Mouse (Mus musculus) MEL (cell line): ENCODE data around the gene Bicdl1. TPM values are rescaled to one million over a fixed set of nuclear protein-coding genes. Genes with fewer than 3 reads are reported as not detected.

Source experiments
- DNase-seq: peaks from one replicate; pipeline ENCODE4 v3.0.0; 2011; ENCODE audit warnings: low read depth, low spot score
- H3K27ac ChIP-seq: 2 replicates; pipeline ENCODE4 v1.5.1; 2012; ENCODE audit warnings: low read depth, mild to moderate bottlenecking, control low read depth, low read length, moderate library complexity; ENCODE audit not compliant: control insufficient read depth
- H3K27me3 ChIP-seq, 2 experiments: fragments of 150-350 bp in 1 of 2; sonication (generic) in 1 of 2; 2 replicates each; pipeline ENCODE4 v1.6.1; 2012; ENCODE audit warnings: low read length in 2 of 2, mild to moderate bottlenecking in 2 of 2, improper control_type of control experiment in 1 of 2, moderate library complexity in 1 of 2; ENCODE audit not compliant: insufficient read depth in 2 of 2, control insufficient read depth in 1 of 2
- H3K36me3 ChIP-seq, 2 experiments: 2 replicates each; pipeline ENCODE4 v1.6.1; 2012 to 2014; ENCODE audit warnings: low read length in 2 of 2, improper control_type of control experiment in 1 of 2, inconsistent platforms in 1 of 2, mild to moderate bottlenecking in 1 of 2; ENCODE audit not compliant: insufficient read depth in 2 of 2, control insufficient read depth in 1 of 2
- H3K4me1 ChIP-seq, 2 experiments: fragments of 150-350 bp in 1 of 2; sonication (generic) in 1 of 2; 2 replicates each; pipeline ENCODE4 v1.6.1; 2012; ENCODE audit warnings: low read length in 2 of 2, improper control_type of control experiment in 1 of 2, mild to moderate bottlenecking in 1 of 2; ENCODE audit not compliant: insufficient read depth in 2 of 2, control insufficient read depth in 1 of 2
- H3K4me3 ChIP-seq, 2 experiments: fragments of 150-350 bp in 1 of 2; sonication (generic) in 1 of 2; 2 replicates each; pipeline ENCODE4 v1.5.1; 2012; ENCODE audit warnings: low read depth in 2 of 2, low read length in 2 of 2, mild to moderate bottlenecking in 2 of 2, moderate library complexity in 2 of 2, control low read depth in 1 of 2, improper control_type of control experiment in 1 of 2; ENCODE audit not compliant: control insufficient read depth in 1 of 2, insufficient read depth in 1 of 2
- H3K79me2 ChIP-seq: 2 replicates; pipeline ENCODE4 v1.6.1; 2012; ENCODE audit warnings: mild to moderate bottlenecking, low read length, moderate library complexity; ENCODE audit not compliant: control insufficient read depth, poor library complexity, insufficient read depth
- H3K9ac ChIP-seq: 2 replicates; pipeline ENCODE4 v1.6.1; 2012; ENCODE audit warnings: low read depth, mild to moderate bottlenecking, control low read depth, low read length, moderate library complexity; ENCODE audit not compliant: control insufficient read depth, poor library complexity, severe bottlenecking
- H3K9me3 ChIP-seq: fragments of 150-350 bp; sonication (generic); replicated peaks from 2 replicates; pipeline ENCODE4 v1.6.1; 2012; ENCODE audit warnings: mild to moderate bottlenecking, low read length, improper control_type of control experiment, moderate library complexity; ENCODE audit not compliant: insufficient read depth
- CHD2 ChIP-seq: IDR thresholded peaks from 2 replicates; pipeline ENCODE4 v1.6.1; 2011; ENCODE audit warnings: low read length, improper control_type of control experiment
- E2F4 ChIP-seq: IDR thresholded peaks from 2 replicates; pipeline ENCODE4 v1.6.1; 2011; ENCODE audit warnings: low read depth, low read length, improper control_type of control experiment, borderline replicate concordance
- ELF1 ChIP-seq: IDR thresholded peaks from 2 replicates; pipeline ENCODE4 v1.6.1; 2014; ENCODE audit warnings: low read depth, mild to moderate bottlenecking, inconsistent platforms, low read length, improper control_type of control experiment, moderate library complexity
- EP300 ChIP-seq, 2 experiments: IDR thresholded peaks; 2 replicates each; pipeline ENCODE4 v1.6.1; 2011; ENCODE audit warnings: improper control_type of control experiment in 2 of 2, low read length in 2 of 2, low read depth in 1 of 2, mild to moderate bottlenecking in 1 of 2
- ETS1 ChIP-seq: IDR thresholded peaks from 2 replicates; pipeline ENCODE4 v1.6.1; 2012; ENCODE audit warnings: low read depth, mild to moderate bottlenecking, inconsistent platforms, low read length, improper control_type of control experiment, moderate library complexity
- GABPA ChIP-seq: IDR thresholded peaks from 2 replicates; pipeline ENCODE4 v1.6.1; 2012; ENCODE audit warnings: low read depth, mild to moderate bottlenecking, inconsistent platforms, low read length, improper control_type of control experiment, moderate library complexity
- HCFC1 ChIP-seq: IDR thresholded peaks from 2 replicates; pipeline ENCODE4 v1.6.1; 2012; ENCODE audit warnings: low read depth, mild to moderate bottlenecking, inconsistent platforms, low read length, improper control_type of control experiment, moderate library complexity
- KAT2A ChIP-seq: conservative IDR thresholded peaks from 2 replicates; pipeline ENCODE4 v1.6.1; 2012; ENCODE audit warnings: low read depth, low read length, improper control_type of control experiment, inconsistent platforms
- MAX ChIP-seq: IDR thresholded peaks from 2 replicates; pipeline ENCODE4 v1.6.1; 2011; ENCODE audit warnings: low read length, improper control_type of control experiment
- MAZ ChIP-seq: IDR thresholded peaks from 2 replicates; pipeline ENCODE4 v1.6.1; 2012; ENCODE audit warnings: low read depth, mild to moderate bottlenecking, inconsistent platforms, low read length, improper control_type of control experiment
- MEF2A ChIP-seq: IDR thresholded peaks from 2 replicates; pipeline ENCODE4 v1.6.1; 2014; ENCODE audit warnings: low read depth, mild to moderate bottlenecking, inconsistent platforms, low read length, improper control_type of control experiment; ENCODE audit not compliant: poor library complexity, insufficient replicate concordance, severe bottlenecking; ENCODE audit errors: extremely low read depth
- MYC ChIP-seq: IDR thresholded peaks from 2 replicates; pipeline ENCODE4 v1.6.1; 2011; ENCODE audit warnings: low read depth, mild to moderate bottlenecking, low read length, improper control_type of control experiment, moderate library complexity
- NELFE ChIP-seq: IDR thresholded peaks from 2 replicates; pipeline ENCODE4 v1.6.1; 2011; ENCODE audit warnings: low read depth, low read length, improper control_type of control experiment
- NRF1 ChIP-seq: IDR thresholded peaks from 2 replicates; pipeline ENCODE4 v1.6.1; 2014; ENCODE audit warnings: low read depth, mild to moderate bottlenecking, inconsistent platforms, low read length, improper control_type of control experiment, moderate library complexity; ENCODE audit not compliant: poor library complexity, insufficient read depth, severe bottlenecking
- POLR2A ChIP-seq, 2 experiments: IDR thresholded peaks; 2 replicates each; pipeline ENCODE4 v1.6.1; 2011 to 2012; ENCODE audit warnings: low read length in 2 of 2, mild to moderate bottlenecking in 2 of 2, control low read depth in 1 of 2, improper control_type of control experiment in 1 of 2, low read depth in 1 of 2, moderate library complexity in 1 of 2; ENCODE audit not compliant: control insufficient read depth in 1 of 2, insufficient read depth in 1 of 2, poor library complexity in 1 of 2
- POLR2AphosphoS2 ChIP-seq: IDR thresholded peaks from 2 replicates; pipeline ENCODE4 v1.6.1; 2011; ENCODE audit warnings: low read length, improper control_type of control experiment
- RCOR1 ChIP-seq: IDR thresholded peaks from 2 replicates; pipeline ENCODE4 v1.6.1; 2012; ENCODE audit warnings: low read depth, mild to moderate bottlenecking, inconsistent platforms, low read length, improper control_type of control experiment
- SIN3A ChIP-seq: IDR thresholded peaks from 2 replicates; pipeline ENCODE4 v1.6.1; 2012; ENCODE audit warnings: low read length, improper control_type of control experiment, inconsistent platforms
- SMC3 ChIP-seq: IDR thresholded peaks from 2 replicates; pipeline ENCODE4 v1.6.1; 2011; ENCODE audit warnings: low read depth, low read length, improper control_type of control experiment
- TAL1 ChIP-seq: IDR thresholded peaks from 2 replicates; pipeline ENCODE4 v1.6.1; 2012; ENCODE audit warnings: mild to moderate bottlenecking, inconsistent platforms, low read length, moderate library complexity, mixed read lengths
- TBP ChIP-seq: IDR thresholded peaks from 2 replicates; pipeline ENCODE4 v1.8.0; 2011; ENCODE audit warnings: low read depth, low read length, improper control_type of control experiment
- UBTF ChIP-seq: IDR thresholded peaks from 2 replicates; pipeline ENCODE4 v1.6.1; 2012; ENCODE audit warnings: low read depth, mild to moderate bottlenecking, inconsistent platforms, low read length, improper control_type of control experiment, moderate library complexity, borderline replicate concordance; ENCODE audit not compliant: insufficient read depth
- ZC3H11A ChIP-seq: IDR thresholded peaks from 2 replicates; pipeline ENCODE4 v1.6.1; 2012; ENCODE audit warnings: low read depth, mild to moderate bottlenecking, inconsistent platforms, low read length, improper control_type of control experiment
- ZKSCAN1 ChIP-seq: IDR thresholded peaks from 2 replicates; pipeline ENCODE4 v1.6.1; 2012; ENCODE audit warnings: low read depth, mild to moderate bottlenecking, inconsistent platforms, low read length, improper control_type of control experiment, moderate library complexity
- ZMIZ1 ChIP-seq: IDR thresholded peaks from 2 replicates; pipeline ENCODE4 v1.6.1; 2012; ENCODE audit warnings: low read depth, mild to moderate bottlenecking, inconsistent platforms, low read length, improper control_type of control experiment, moderate library complexity
- polyA plus RNA-seq, 2 experiments: library from polyadenylated mRNA; stranded (reverse) in 1 of 2; unstranded in 1 of 2; fragments of >175 nt in 1 of 2; fragments of >200 nt in 1 of 2; gene quantifications; 2 replicates each; pipeline versions ENCODE4 v1.2.1 to v1.2.4; 2012; ENCODE audit warnings: low replicate concordance in 2 of 2, low read depth in 1 of 2; ENCODE audit not compliant: insufficient read length in 2 of 2, insufficient read depth in 1 of 2, missing spikeins in 1 of 2
- total RNA-seq: library from RNA; depleted of rRNA; stranded (reverse); fragments of 300-350 nt; gene quantifications from 2 replicates; pipeline ENCODE4 v1.2.3, GENCODE M21; 2012

The Bicdl1 gene
- total and polyA plus RNA-seq, 3 experiments, result 3.5 to 13.4 TPM; not detected in 1

- Histone ChIP-seq H3K27ac (peak within 1 kb of the TSS; percentile 81), H3K36me3 (peaks cover 0 to 30% of the 10 kb centered on the region in 2 experiments; a peak in 2 of 4 replicates), H3K9ac (peak within 1 kb of the TSS; percentile 99), H3K27me3 (no peaks in the 10 kb centered on the region), H3K9me3 (no peaks in the 10 kb centered on the region), H3K79me2 (peaks cover 51% of the 10 kb centered on the region), H3K4me3 (peak within 1 kb of the TSS; percentile 96 to 100), H3K4me1 (peaks cover 5 to 47% of the 10 kb centered on the region in 2 experiments)
- peak; percentile 92 for DNase-seq
- TF ChIP-seq EP300 (IDR thresholded peaks at IDR 0.05; ENCODE audit: low read depth in 1 of 2, low read length in 2 of 2), result no peak
- TF ChIP-seq ELF1, result peak; percentile 21; the same call in 1 of the 2 replicates
- TF ChIP-seq ZC3H11A, result no peak
- peak; percentile 97 to 99 for TF ChIP-seq POLR2A (IDR thresholded peaks at IDR 0.05; ENCODE audit: control insufficient read depth in 1 of 2, insufficient read depth in 1 of 2, low read depth in 1 of 2, low read length in 2 of 2, poor library complexity in 1 of 2)
- TF ChIP-seq ZMIZ1, result peak; percentile 92; the same call in 1 of the 2 replicates
- no peak; the same call in 1 of the 2 replicates for TF ChIP-seq KAT2A
- peak; percentile 32; the same call in 1 of the 2 replicates for TF ChIP-seq TBP
- TF ChIP-seq E2F4, result no peak
- TF ChIP-seq ETS1, result no peak
- no peak for TF ChIP-seq MAX
- no peak for TF ChIP-seq SMC3
- peak; percentile 88 for TF ChIP-seq SIN3A
- TF ChIP-seq MAZ, result peak; percentile 58; the same call in 1 of the 2 replicates
- TF ChIP-seq NELFE, result peak; percentile 99
- peak; percentile 99 for TF ChIP-seq NRF1
- peak; percentile 73 for TF ChIP-seq HCFC1
- peak; percentile 97 for TF ChIP-seq POLR2AphosphoS2
Measured at GRCm38 (mm10) chr5:115631505-115632357, 99.7 kb downstream of the Bicdl1 start, which contains the start of gene Rab35. Gene Rab35, plus strand, starts transcription at chr5:115631908.

- no peak overlapping the region for H3K27ac ChIP-seq
- TF ChIP-seq TBP, result no peak
- TF ChIP-seq ETS1, result no peak
- no peak for TF ChIP-seq MEF2A
- no peak for TF ChIP-seq UBTF
- TF ChIP-seq TAL1, result no peak
- TF ChIP-seq ZKSCAN1, result no peak
- no peak for TF ChIP-seq CHD2
- no peak for TF ChIP-seq GABPA
- no peak for TF ChIP-seq NRF1
- no peak for TF ChIP-seq SMC3
- no peak for TF ChIP-seq E2F4
- no peak for TF ChIP-seq RCOR1
- TF ChIP-seq SIN3A, result no peak
- no peak for TF ChIP-seq ZMIZ1
- no peak for TF ChIP-seq MYC
- no peak for TF ChIP-seq EP300 (IDR thresholded peaks at IDR 0.05; ENCODE audit: low read depth in 1 of 2, low read length in 2 of 2)
- DNase-seq, result no peak
- peaks cover 41% of the 10 kb centered on the region for H3K79me2 ChIP-seq
- no peak overlapping the region for H3K4me3 ChIP-seq
- no peak overlapping the region for H3K9ac ChIP-seq
- H3K27me3 ChIP-seq, result no peaks in the 10 kb centered on the region
- peaks cover 0 to 36% of the 10 kb centered on the region in 2 experiments; a peak in 2 of 4 replicates for H3K36me3 ChIP-seq
- H3K9me3 ChIP-seq, result no peaks in the 10 kb centered on the region
- peaks cover 11 to 52% of the 10 kb centered on the region in 2 experiments for H3K4me1 ChIP-seq
Measured at GRCm38 (mm10) chr5:115630291-115630690, 101.1 kb downstream of the Bicdl1 start.
